Mouse (Mus musculus): Measurements from ENCODE around the gene Luc7l2. TPM values are rescaled to one million over a fixed set of nuclear protein-coding genes. Genes with fewer than 3 reads are reported as not detected.
A peak's percentile ranks its signal among the peaks of the same experiment; 100 is the strongest.

The Luc7l2 gene
- polyA plus RNA-seq, 1 experiment: 22.7 TPM

GRCm38 (mm10) chr6:38627081-38627480 is 75.9 kb downstream of the Luc7l2 start:
- H3K36me3 ChIP-seq (replicated peaks; ENCODE audit: low read length): peaks cover 46% of the 10 kb centered on the region
- H3K4me1 ChIP-seq: no peaks in the 10 kb centered on the region

DNA sequence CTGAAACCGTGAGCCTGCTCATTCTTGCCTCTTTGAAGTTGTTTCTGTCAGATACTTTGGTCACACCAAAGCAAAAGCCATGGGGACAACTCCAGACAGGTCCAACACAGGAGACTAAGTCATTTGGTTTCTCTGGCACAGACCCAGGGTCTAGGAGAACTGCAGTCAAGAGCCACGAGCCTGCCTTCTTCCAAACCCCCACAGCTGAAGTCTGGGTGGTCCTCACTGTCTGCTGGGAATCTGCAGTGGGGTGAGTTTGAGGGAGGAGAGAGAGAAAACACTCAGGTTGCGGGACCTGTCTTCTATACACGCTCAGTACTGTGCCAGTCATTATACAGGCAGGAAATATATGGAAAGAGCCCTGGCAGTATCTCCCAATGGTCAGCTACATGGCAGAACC is 76.4 kb downstream of the Luc7l2 start:
- H3K9me3 ChIP-seq: no peaks in the 10 kb centered on the region

More at GRCm38 (mm10) chr6:38627081-38627480, 75.9 kb downstream of the Luc7l2 start:
- H3K4me3 ChIP-seq (replicated peaks): no peak overlapping the region
- H3K9me3 ChIP-seq: no peaks in the 10 kb centered on the region
- TF ChIP-seq FLI1 (IDR thresholded peaks at IDR 0.05; ENCODE audit: low read length) (no peak), GATA1 (IDR thresholded peaks at IDR 0.05; ENCODE audit: borderline replicate concordance, low read length) (no peak)
- peaks cover 15% of the 10 kb centered on the region for H3K27me3 ChIP-seq (replicated peaks)

GRCm38 (mm10) chr6:38629556-38629955 is 78.4 kb downstream of the Luc7l2 start:
- Histone ChIP-seq H3K4me1 (no peaks in the 10 kb centered on the region), H3K27me3 (replicated peaks) (peaks cover 37% of the 10 kb centered on the region), H3K36me3 (replicated peaks; ENCODE audit: low read length) (peaks cover 28% of the 10 kb centered on the region), H3K9me3 (no peaks in the 10 kb centered on the region), H3K4me3 (replicated peaks) (no peak overlapping the region)
- no peak for TF ChIP-seq FLI1 (IDR thresholded peaks at IDR 0.05; ENCODE audit: low read length)
- TF ChIP-seq GATA1 (IDR thresholded peaks at IDR 0.05; ENCODE audit: borderline replicate concordance, low read length): no peak

More for the DNA sequence above, 76.4 kb downstream of the Luc7l2 start:
- Histone ChIP-seq H3K27me3 (replicated peaks) (peaks cover 18% of the 10 kb centered on the region), H3K4me1 (no peaks in the 10 kb centered on the region), H3K36me3 (replicated peaks; ENCODE audit: low read length) (peaks cover 42% of the 10 kb centered on the region), H3K4me3 (replicated peaks) (no peak overlapping the region)
- TF ChIP-seq GATA1 (IDR thresholded peaks at IDR 0.05; ENCODE audit: borderline replicate concordance, low read length) (no peak), FLI1 (IDR thresholded peaks at IDR 0.05; ENCODE audit: low read length) (no peak)

GRCm38 (mm10) chr6:38632826-38633225 is 81.7 kb downstream of the Luc7l2 start:
- Histone ChIP-seq H3K4me3 (replicated peaks) (no peak overlapping the region), H3K27me3 (replicated peaks) (peaks cover 70% of the 10 kb centered on the region), H3K4me1 (peaks cover 24% of the 10 kb centered on the region), H3K36me3 (replicated peaks; ENCODE audit: low read length) (peaks cover 6% of the 10 kb centered on the region), H3K9me3 (no peaks in the 10 kb centered on the region)
- no peak for TF ChIP-seq GATA1 (IDR thresholded peaks at IDR 0.05; ENCODE audit: borderline replicate concordance, low read length)
- no peak for TF ChIP-seq FLI1 (IDR thresholded peaks at IDR 0.05; ENCODE audit: low read length)

DNA sequence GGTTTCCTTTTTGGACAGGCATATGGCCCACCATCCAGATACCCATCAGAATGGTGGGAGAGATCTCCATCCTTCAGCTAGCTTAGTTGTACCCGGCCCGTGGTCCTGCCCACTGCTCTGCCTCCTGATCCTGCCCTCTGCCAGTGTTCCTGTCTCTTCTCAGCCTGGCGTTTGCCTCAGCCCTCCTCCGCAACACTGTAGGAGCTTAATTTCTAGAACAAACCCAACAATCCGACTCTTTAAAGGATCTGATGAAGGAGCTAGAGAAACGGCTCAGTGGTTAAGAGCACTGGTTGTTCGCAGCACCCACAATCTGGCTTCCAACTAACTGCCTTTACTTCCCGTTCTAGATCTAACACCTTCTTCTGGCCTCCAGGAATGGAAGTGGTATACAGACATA is 83.3 kb downstream of the Luc7l2 start:
- peaks cover 26% of the 10 kb centered on the region for H3K4me1 ChIP-seq
- no peak for TF ChIP-seq GATA1 (IDR thresholded peaks at IDR 0.05; ENCODE audit: borderline replicate concordance, low read length)
- TF ChIP-seq FLI1 (IDR thresholded peaks at IDR 0.05; ENCODE audit: low read length): no peak
- H3K4me3 ChIP-seq (replicated peaks): no peak overlapping the region
- no peaks in the 10 kb centered on the region for H3K9me3 ChIP-seq
- peaks cover 3% of the 10 kb centered on the region for H3K36me3 ChIP-seq (replicated peaks; ENCODE audit: low read length)
- H3K27me3 ChIP-seq (replicated peaks): peaks cover 81% of the 10 kb centered on the region

DNA sequence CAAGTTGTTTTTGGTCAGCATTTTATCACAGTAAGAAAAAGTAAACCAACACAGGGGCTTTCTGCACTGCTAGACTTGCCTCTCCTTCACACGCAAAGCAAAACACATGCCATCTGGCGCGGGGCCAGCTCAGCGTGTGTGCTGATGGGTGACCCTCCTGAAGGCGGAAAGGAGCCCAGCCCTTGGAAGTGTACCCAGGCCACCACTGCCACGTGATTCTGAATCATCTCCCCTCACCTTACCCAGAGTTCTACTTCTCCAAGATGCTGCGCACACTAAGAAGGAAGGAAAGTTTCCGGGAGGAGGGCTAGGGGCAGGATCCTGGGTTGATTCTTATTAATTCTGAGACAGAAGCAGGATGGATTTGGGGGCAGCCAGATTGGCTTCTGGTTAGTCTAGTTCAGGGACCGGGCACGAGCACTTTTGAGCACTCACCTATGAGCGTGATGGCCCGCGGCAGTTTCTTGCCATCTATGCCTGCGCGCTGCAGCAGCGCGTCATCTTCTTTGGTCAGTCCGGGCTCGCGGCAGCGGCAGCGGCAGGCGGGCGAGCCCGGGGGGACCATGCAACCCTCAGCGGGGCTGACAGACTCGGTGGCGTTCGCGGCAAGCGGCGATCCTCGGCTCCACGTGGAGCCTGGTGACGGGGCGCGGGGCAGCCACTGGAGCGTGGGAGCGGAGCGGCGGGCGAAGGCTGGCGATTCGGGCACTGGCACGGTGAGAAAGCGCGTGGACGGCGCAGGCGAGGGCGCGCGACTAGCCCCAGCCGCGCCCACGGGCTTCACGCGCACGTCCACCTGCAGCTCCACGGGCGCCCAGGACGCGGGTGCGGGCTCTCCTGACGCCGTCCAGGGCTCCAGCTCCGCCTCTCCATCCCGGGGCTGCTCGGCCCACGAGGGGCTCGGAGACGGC is 85.1 kb downstream of the Luc7l2 start:
- Histone ChIP-seq H3K27me3 (replicated peaks) (peaks cover 88% of the 10 kb centered on the region), H3K4me3 (replicated peaks) (peak overlapping the region; percentile 92), H3K9me3 (no peaks in the 10 kb centered on the region), H3K36me3 (replicated peaks; ENCODE audit: low read length) (peaks cover 3% of the 10 kb centered on the region), H3K4me1 (peaks cover 36% of the 10 kb centered on the region)
- TF ChIP-seq GATA1 (IDR thresholded peaks at IDR 0.05; ENCODE audit: borderline replicate concordance, low read length) (no peak), FLI1 (IDR thresholded peaks at IDR 0.05; ENCODE audit: low read length) (no peak)

DNA sequence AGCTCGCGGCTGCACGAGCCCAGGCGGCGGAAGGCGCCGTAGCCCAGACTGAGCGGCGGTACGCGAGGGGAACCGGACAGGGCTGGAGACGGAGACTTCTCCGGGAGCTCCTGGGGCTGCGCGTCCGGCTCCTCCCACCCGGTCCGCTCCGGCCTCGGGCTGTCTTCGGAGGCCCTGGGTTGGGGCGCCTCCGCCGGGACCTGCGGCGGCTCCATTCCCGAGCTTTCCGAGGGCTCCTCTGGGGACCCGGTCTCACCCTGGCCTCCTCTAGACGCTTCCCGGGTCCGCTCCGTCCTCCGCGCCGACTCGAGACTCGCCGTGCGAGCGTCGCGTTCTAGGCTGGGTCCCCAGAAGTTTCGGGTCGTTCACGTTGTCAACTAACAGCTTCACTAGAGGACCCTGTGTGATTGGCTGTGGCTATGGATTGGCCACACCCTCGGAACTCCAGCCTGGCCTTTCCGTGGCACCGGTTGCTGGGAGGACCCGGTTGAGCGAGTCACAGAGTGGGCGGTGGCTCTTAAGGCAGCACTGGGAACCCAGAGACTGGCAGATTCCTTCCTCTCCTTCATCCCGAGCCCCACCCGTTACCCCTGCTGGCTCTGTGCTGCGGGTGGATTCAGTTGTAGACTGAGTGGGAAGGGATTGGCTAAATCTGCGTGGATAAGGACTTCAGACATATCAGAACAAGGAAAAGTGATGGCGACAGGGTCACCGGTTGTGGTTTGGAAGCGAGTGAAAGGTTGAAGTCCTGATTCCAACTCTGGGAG is 85.9 kb downstream of the Luc7l2 start, which contains the start of gene Klrg2:
Klrg2 (minus strand) TSS at position 391 of the 767 bp plus-strand sequence.
- H3K4me3 ChIP-seq (replicated peaks): peak within 1 kb of the TSS; percentile 92
- peaks cover 44% of the 10 kb centered on the region for H3K4me1 ChIP-seq
- TF ChIP-seq FLI1 (IDR thresholded peaks at IDR 0.05; ENCODE audit: low read length) (no peak), GATA1 (IDR thresholded peaks at IDR 0.05; ENCODE audit: borderline replicate concordance, low read length) (no peak)
- H3K9me3 ChIP-seq: no peaks in the 10 kb centered on the region
- peaks cover 94% of the 10 kb centered on the region for H3K27me3 ChIP-seq (replicated peaks)
- H3K36me3 ChIP-seq (replicated peaks; ENCODE audit: low read length): no peaks in the 10 kb centered on the region

DNA sequence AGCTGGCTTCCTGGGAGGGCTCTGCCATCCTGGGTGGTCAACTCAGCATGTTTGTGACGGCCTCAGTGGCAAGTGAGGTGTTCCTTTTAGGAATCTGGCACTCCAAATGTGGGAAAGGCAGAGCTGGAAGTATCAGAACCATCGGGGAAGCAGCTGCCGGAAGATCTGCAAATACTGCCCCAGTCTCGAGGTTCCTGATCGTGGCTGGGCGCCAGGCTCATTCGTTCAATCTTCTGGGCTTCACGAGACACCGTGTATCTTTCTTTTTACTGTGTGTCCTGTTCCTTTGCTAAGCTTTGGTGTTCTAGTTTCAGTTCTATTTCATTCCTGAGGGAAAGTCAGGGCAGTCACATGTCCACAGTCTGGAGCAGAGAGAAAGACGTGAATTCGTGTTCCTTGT is 89.3 kb downstream of the Luc7l2 start:
- Histone ChIP-seq H3K27me3 (replicated peaks) (peaks cover 93% of the 10 kb centered on the region), H3K4me3 (replicated peaks) (no peak overlapping the region), H3K36me3 (replicated peaks; ENCODE audit: low read length) (no peaks in the 10 kb centered on the region), H3K9me3 (peaks cover 6% of the 10 kb centered on the region), H3K4me1 (peaks cover 59% of the 10 kb centered on the region)
- TF ChIP-seq FLI1 (IDR thresholded peaks at IDR 0.05; ENCODE audit: low read length): no peak
- no peak for TF ChIP-seq GATA1 (IDR thresholded peaks at IDR 0.05; ENCODE audit: borderline replicate concordance, low read length)

DNA sequence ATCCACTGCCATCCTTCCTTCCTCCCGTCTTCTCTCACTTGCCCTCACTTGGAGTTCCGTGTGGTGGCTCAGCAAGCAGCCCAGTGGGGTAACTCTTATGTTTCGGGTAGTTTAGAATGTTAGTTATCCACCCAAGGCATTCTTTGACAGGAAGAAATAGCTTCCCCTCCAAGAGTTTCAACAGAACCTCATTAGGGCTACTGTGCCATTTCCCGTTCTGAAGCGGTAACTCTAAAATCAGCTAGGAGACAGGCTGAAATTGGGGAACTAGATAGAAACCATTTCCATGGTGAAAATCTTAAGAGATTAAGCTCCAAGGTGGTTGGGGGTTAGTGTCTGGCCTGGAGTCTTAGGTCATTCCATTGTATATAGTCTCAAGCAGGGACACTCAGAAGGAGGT is 90.1 kb downstream of the Luc7l2 start:
- Histone ChIP-seq H3K4me3 (replicated peaks) (peak overlapping the region; percentile 59), H3K36me3 (replicated peaks; ENCODE audit: low read length) (no peaks in the 10 kb centered on the region), H3K27me3 (replicated peaks) (peaks cover 92% of the 10 kb centered on the region), H3K4me1 (peaks cover 53% of the 10 kb centered on the region), H3K9me3 (peaks cover 6% of the 10 kb centered on the region)
- no peak for TF ChIP-seq FLI1 (IDR thresholded peaks at IDR 0.05; ENCODE audit: low read length)
- TF ChIP-seq GATA1 (IDR thresholded peaks at IDR 0.05; ENCODE audit: borderline replicate concordance, low read length): no peak

Measured in megakaryocyte, embryonic 14.5 days (primary cell).